Mouse (Mus musculus) cerebellum, adult 9-10 months (tissue): ENCODE measurements around the gene Shld1.

Source experiments
- DNase-seq: peaks from one replicate; pipeline ENCODE4 v3.0.0; 2022

Gene Shld1

GRCm38 (mm10) chr2:132686756-132687737 lies at the start of gene Shld1:
TSS of gene Shld1 (plus strand) at chr2:132686931.
- peak; percentile 94 for DNase-seq

GRCm38 (mm10) chr2:132638306-132638705 lies 48.4 kb upstream of the Shld1 start:
- DNase-seq = no peak

DNA sequence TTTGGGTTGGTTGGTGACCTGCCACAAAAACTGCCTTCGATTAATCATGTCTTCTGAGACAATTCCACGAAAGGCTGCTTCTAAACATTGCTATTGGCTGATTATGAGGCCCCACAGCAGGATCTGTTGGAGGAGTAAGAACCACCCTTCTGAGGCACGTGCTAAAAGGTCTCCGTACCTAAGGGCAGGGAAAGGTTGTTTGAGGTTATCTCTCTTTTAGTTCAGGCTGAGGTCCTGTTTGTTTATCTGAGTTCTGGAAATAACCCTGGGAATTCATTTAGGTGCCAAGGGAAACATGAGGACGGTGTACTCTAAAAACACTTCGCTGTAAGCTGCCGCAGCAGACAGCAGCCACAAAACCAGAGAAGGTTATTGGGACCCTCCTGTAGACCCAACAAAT lies 47.4 kb upstream of the Shld1 start:
- DNase-seq = no peak

DNA sequence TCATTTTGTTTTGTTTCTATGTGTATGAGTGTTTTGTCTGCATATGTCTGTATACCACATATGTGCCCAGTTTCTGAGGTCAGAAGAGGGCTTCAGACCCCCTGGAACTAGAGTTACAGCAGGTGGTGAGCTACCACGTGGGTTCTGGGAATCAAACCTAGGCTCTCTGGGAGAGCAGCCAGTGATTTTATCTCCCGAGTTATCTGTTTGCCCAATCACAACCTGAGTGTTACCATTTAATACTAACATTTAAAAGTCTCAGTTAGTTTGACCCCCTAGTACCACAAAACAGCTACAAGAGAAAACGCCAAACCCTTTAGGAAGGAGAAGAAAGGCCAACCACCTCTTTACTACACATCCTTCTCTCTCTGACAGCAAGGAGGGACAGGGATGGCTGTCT lies 45.5 kb upstream of the Shld1 start:
- no peak for DNase-seq

- no peak for DNase-seq
These were observed 43.6 kb upstream of the Shld1 start for GRCm38 (mm10) chr2:132643161-132643560.

DNA sequence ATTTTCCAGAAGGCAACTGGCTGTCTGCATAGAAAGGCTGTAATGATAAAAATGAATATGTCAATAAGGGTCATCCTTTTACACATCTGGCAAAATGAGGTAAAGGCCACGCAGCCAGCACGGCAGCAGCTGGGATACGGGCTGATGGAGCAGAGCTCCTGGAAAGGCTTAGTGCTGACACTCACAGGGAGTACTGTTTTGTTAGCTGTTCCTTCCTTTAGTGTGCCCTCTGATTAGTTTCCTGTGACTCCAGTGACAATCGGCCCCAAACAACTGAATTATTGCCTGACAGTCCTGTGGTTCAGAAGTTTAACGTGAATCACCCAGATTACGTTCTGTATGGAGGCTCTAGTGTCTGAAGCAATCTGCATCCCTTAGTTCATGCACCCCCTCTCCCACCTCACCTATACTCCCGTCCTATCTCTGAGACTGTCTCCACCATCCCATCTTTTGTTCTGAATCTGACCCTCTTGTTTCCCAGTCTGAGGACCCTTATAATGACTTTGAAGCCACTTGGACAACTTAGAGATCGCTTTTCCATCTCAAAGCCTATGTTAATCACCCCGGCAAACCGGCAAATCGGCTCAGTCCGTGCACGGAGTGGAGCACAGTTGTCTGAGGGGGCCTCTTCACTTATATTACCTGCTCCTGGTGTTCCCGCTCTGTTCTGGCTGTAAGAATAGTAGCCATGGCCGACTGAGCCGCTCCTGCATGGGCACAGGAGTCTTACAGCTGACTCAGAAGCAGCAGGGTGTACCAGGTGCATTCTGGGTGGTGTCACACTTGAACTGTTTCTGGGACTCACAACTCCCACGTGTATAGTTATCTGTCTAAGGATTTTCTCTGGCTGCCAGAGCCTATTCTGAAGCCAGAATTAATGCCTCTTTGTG lies 39.6 kb upstream of the Shld1 start:
- no peak for DNase-seq

- no peak for DNase-seq
These were observed 37.3 kb upstream of the Shld1 start for GRCm38 (mm10) chr2:132649352-132649870.

DNA sequence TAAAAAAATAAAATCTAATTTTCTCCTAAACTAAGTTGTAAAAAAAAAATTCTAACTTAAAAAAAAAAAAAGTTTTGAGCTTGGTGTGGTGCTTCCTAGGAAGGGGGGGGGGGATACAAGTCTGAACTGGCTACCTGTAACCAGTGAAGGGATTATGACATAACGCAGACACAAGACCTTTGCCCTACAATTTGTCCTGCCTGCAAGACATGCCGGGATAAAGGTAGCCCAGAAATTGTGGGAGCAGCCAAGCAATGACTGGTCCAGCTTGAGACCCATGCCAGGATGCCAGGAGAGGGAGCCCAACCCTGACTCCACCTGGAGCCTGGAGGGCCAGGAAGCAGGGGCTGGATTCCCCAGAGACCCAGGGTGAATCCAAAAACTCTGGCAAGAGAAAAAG lies 36.2 kb upstream of the Shld1 start:
- no peak for DNase-seq

DNA sequence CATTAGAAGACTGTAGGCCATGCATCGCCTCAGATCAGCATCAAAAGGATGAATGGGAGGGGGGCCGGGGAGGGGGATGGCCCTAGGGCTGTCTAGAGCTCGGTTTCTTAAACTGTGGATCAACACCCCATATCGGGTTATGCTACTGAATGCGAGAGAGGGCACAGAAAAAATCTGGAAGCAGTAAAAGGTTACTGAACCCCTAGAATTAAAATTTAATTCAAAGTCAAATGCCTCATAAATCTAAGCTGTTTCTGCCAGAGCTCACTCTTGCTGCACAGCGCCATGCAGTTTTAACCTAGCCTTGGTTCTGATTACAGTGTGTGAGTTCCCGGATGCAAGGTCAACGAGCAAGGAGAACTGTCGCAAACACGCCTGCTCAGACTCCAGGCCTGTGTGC lies 34.3 kb upstream of the Shld1 start:
- no peak for DNase-seq

DNA sequence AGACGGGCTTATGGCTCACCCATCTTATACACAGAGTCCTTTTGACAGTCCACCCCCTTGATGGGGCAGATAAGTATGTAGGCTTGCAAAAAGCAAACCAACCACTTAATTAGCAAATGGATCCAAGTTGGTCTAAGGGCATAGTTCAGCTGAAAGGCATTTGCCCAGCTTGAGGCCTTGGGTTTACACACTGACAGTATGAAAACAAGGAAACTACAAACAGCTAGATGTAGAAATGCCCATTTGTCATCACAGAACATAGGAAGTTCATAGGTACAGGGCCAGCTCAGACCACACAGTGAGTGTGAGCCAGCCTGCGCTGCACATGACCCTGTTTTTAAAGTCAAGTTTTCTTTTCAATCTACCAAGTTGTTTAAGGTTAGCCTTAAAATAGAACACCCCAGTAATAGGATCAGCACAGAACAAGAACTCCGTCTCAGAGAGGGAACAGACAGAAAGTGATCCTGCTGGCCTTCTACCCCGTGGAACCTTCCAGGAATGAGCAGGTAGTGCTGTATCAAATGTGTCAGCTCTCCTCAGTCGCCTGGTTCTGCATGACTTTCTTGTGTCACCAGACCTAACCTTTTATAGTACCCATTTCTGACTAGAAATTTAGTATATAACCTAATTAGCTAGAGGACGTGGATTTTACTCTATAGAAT lies 31.8 kb upstream of the Shld1 start:
- no peak for DNase-seq

DNA sequence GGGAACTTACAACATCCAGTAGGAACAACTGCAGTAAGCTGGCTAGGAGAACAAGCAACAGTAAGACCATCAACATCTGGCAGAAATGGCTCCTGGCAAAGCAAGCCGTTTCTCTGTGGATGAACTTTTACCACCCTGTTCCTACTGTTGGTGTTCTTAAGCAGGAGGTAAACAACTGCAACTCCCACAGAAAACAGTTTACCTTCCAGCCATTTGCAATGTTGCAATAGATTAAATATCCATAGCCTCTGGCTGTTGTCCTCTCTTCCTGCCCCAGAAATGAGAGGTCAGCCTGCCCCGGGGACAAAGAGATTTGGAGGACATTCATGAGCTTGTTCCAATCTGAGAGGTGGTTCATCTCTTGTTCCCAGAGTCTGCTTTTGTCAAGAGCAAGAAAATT lies 29.5 kb upstream of the Shld1 start:
- no peak for DNase-seq

DNA sequence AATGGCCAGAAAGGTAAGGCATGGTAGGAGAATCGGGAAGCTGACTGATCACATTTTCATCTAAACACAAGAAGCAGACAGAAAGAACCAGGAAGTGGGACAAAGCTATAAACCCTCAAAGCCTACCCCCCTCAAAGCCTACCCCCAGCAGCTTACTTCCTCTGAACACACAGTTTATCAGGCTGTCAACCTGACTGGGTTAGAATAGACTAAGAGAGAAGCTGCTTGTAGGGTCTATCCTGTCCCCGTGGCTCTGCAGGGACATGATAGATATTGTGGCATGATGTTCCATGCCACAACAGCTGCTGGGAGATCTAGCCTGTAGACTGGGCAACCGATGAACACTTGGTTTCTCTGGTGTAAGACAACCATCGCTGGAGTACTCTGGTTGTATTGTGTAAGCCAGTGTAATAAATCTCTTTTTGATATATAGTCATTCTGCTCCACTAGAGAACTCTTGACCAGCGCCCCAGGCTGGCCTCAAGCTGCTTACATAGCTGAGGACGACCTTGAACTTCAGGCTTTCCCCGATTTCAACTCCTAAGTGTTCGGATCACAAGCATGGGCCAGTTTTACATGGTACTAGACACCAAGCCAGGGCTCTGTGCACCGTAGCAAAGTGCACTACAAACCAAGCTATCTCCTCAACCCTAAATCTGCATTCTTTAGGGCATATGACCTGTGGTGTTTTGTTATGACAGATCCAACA lies 28.2 kb upstream of the Shld1 start:
- DNase-seq = no peak

DNA sequence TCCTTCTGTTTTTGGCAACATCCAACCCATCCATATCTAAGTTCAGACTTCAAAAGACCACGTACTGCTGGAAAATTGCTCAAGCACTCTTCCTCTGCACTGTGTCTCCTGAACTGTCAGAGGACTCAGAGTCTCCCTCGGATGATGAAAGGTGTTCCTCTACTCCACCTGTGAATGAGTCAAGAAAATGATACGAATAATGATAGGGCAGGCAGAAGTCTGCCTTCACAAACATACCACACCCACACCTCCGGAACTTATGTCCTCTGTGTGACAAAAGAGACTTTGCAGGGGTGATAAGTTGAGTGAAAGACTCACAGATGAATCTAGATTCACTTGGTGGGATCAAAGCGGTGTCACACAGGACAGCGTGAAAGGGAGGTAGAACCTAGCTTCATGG lies 17.6 kb upstream of the Shld1 start:
- no peak for DNase-seq

GRCm38 (mm10) chr2:132670290-132670689 lies 16.4 kb upstream of the Shld1 start:
- no peak for DNase-seq

DNA sequence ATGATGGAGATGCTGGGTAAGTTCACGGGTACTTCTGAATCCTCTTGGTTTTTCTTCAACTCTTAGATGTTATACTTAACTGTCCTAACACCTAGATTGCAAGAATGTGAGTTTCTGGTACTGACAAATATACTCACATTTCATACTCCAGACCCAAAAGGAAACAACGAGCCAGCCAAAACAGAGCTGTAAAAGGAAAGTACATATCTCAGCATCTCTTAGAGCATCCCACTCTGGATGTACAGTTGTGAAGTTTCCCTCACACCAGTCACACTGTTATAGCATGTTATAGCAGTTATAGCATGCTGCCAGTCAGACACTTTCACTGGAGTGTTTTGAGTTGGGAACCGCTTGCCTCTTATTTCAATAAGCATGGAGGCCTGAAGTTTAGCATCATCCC lies 14.6 kb upstream of the Shld1 start:
- no peak for DNase-seq

- no peak for DNase-seq
These were observed 10.6 kb upstream of the Shld1 start for GRCm38 (mm10) chr2:132676111-132676510.

DNA sequence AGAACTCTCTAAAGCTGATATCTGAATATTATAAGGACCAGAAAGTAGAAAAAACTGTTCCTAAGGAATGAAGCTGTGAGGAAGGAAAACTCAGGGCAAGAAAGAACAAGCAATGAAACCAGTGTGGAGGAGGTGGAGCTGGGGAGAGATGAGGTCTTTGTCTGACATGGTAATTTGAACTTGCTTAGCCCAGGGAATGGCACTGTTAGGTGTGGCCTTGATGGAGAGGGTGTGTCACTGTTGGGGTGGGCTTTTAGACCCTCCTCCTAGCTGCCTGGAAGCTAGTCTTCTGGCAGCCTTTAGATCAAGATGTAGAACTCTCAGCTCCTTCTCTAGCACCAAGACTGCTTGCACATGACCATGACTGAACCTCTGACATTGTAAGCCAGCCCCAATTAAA lies 1.7 kb upstream of the Shld1 start:
- peak; percentile 13 for DNase-seq

DNA sequence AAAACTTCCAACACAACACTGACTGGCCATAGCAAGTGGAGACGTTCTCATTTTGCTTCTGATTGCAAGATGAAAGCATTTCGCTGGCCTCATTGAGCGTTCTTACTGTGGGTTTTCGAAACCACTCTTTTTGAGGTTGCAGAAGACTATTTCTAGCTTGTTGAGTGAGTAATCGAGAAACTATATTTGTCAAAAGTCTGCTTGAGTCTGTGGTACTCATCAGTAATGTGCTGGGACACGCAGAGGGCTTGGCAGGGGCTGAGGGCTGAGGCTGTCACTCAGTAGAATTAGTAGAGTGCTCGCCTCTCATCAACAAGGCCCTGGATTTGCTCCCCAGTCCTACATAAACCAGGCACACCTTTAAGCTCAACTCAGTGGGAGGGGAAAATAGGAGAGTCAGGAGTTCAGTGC lies 1.9 kb downstream of the Shld1 start:
- peak; percentile 26 for DNase-seq

GRCm38 (mm10) chr2:132689188-132689568 lies 2.4 kb downstream of the Shld1 start:
- DNase-seq = no peak

DNA sequence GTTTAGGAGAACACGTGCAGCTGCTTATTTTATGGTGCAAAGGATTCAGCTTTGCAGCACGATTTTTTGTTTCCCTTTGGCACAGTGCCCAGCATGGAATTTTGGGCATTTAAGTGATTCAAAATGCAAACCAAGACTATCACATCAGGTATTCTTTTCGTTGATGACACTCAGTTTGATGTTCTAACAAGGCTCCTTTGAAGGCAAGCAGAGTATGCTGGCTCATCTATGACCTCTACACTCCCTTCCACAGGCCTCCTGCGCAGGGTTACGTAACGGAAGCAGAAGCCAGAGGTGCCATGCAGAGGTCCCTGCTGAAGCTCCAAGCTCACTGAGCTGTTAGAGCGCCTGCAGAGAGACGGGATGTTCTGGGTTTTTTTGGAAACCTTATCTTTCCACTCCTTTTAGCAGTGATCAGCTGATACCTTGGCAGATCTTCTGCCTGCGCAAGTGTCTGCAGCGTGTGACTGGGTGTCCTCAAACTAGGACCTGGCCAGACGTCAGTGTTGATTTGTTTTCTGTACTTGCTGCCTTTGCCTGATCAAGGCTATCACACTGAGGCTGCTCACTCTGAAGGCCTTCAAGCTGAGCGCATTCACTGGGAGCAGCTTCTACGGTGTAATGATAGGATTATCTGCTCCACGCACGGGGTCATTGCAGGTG lies 3.0 kb downstream of the Shld1 start:
- peak; percentile 62 for DNase-seq

DNA sequence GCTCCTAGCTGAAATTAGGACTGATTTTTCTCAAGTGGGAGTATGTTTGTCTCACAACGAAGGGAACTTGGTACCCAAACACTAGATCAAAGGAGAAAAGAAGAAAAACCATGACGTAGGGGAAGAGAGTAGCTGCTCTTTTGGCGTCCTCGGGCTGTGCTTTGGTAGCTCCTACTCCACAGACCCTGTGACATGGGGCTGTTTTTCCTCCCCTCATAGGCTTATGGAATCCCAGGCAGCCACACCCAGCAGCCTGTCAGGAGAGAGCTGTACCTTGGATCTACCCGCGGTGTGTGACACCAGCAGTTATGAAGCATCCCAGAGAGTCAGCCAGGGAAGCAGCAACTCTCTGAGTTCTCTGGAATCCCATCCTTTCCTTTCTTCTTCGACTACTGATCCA lies 5.0 kb downstream of the Shld1 start:
- peak; percentile 2 for DNase-seq

GRCm38 (mm10) chr2:132692320-132692719 lies 5.6 kb downstream of the Shld1 start:
- DNase-seq = peak; percentile 0
